Mouse (Mus musculus): ENCODE data around the gene Trmt1. TPM values are rescaled to one million over a fixed set of nuclear protein-coding genes. Genes with fewer than 3 reads are reported as not detected.

Gene Trmt1
- polyA plus RNA-seq, 1 experiment: 86.7 TPM

DNA sequence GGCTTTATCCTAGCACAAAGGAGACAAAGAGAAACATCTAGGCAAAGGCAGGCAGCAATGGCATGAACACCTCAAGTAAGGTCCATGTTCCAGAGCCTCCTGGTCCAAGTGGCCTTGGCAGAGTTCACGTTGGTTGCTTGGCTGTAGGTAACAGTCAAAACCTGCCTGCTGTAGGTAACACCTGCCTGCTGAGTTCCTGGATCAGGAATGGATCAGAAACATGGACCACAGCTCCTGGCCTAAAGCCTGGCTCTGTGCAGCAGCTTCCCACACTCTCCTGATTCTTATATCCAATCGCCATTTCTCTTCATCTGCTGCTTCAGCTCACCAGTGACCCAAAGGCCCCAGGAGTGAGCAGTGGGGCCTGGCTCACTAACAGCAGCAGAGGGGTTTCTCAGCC, 48.6 kb downstream of the Trmt1 start:
- H3K4me1 ChIP-seq (ENCODE audit: control insufficient read depth, insufficient read depth, low read length): peaks cover 12% of the 10 kb centered on the region
- no peak overlapping the region for H3K4me3 ChIP-seq (ENCODE audit: insufficient read depth, low read length)
- no peak for TF ChIP-seq POLR2A (IDR thresholded peaks at IDR 0.05; ENCODE audit: low read depth, low read length)
- TF ChIP-seq CTCF (IDR thresholded peaks at IDR 0.05; ENCODE audit: borderline replicate concordance, insufficient read depth, low read length): no peak
- H3K27ac ChIP-seq (ENCODE audit: insufficient read depth, low read length): no peak overlapping the region

DNA sequence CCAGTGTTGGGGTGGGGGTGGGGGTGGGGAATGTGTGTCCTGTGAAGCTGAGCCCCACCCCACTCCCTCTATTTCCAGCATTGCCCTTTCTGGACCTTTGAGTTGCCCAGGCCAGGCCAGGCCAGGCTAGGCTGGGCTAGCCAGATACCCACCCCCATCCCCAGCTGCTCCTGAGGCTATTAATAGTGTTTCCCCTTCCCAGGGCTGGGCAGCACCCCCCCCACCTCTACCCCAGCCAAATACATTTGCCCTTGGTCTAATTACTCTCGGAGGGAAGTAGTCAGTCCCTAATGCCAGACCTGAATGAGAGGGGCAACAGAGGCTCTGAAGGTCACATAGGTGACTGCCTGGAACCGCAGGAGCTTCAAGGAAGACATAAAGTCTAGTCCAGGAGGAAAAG, 49.5 kb downstream of the Trmt1 start:
- Histone ChIP-seq H3K27ac (ENCODE audit: insufficient read depth, low read length) (no peak overlapping the region), H3K4me3 (ENCODE audit: insufficient read depth, low read length) (no peak overlapping the region), H3K4me1 (ENCODE audit: control insufficient read depth, insufficient read depth, low read length) (peaks cover 14% of the 10 kb centered on the region)
- TF ChIP-seq POLR2A (IDR thresholded peaks at IDR 0.05; ENCODE audit: low read depth, low read length) (no peak), CTCF (IDR thresholded peaks at IDR 0.05; ENCODE audit: borderline replicate concordance, insufficient read depth, low read length) (no peak)

DNA sequence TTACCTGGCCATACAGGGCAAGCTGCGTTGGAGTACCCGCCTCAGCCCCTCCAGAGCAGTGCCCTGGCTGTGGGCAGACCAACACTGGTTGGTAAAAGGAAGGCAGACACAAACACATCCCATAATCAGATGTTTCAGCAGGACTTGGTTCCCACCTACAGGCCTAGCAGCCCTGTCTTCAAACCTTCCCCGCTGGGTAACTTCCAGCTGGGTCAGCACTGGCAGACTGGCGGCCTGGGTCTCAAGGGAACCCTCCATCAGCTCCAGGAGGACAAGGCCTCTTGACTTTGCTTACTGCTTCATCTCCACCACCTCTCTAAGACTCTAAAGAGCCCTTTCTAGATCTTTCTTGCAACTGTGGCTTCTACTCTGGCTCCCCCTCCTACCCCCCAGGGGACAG, 50.4 kb downstream of the Trmt1 start:
- no peak overlapping the region for H3K4me3 ChIP-seq (ENCODE audit: insufficient read depth, low read length)
- peaks cover 21% of the 10 kb centered on the region for H3K4me1 ChIP-seq (ENCODE audit: control insufficient read depth, insufficient read depth, low read length)
- H3K27ac ChIP-seq (ENCODE audit: insufficient read depth, low read length): no peak overlapping the region
- no peak for TF ChIP-seq CTCF (IDR thresholded peaks at IDR 0.05; ENCODE audit: borderline replicate concordance, insufficient read depth, low read length)
- no peak for TF ChIP-seq POLR2A (IDR thresholded peaks at IDR 0.05; ENCODE audit: low read depth, low read length)

DNA sequence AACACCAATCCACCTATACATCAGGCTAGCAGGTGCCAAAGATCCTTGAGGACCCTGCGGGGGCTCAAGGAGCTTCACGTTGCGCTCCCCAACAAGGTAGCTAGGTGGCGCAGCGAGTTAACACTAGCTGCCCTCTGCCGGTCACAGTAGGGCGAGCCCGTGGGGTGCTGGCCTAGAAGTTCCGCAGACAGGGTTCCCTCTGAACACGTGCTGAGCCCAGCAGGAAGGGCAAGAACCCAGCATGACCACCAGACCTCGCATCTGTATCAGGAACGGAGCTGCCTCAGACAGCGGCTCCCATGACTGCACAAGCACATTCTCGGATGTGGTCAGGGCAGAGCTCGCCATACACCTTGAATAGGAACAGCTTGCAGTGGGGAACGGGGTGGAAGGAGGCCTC, 51.5 kb downstream of the Trmt1 start:
- H3K4me1 ChIP-seq (ENCODE audit: control insufficient read depth, insufficient read depth, low read length): peaks cover 26% of the 10 kb centered on the region
- TF ChIP-seq POLR2A (IDR thresholded peaks at IDR 0.05; ENCODE audit: low read depth, low read length) (no peak), CTCF (IDR thresholded peaks at IDR 0.05; ENCODE audit: borderline replicate concordance, insufficient read depth, low read length) (peak; percentile 99)
- H3K4me3 ChIP-seq (ENCODE audit: insufficient read depth, low read length): no peak overlapping the region
- 0 out of 2 replicates have a peak overlapping the region, but pooled peaks have one; percentile 1 for H3K27ac ChIP-seq (ENCODE audit: insufficient read depth, low read length)

DNA sequence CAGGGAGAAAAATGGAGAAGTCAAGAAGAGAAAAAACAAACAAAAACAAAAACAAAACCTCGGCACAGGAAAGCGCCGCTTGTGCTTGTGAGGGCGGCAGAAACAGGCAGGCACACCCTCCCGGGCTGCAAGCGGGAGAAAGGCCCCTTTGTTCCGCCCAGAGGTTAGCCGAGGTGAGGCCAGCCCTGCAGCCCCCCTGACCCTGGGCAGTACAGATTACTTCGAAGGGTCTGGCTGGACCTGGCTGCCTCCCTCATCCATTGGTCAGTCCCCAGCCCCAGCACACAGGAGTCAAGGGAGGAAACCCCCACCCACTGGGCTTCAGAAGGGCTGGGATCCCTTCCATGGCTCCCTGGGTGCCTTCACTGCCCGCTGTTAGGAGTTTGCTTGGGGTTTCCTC, 52.2 kb downstream of the Trmt1 start:
- TF ChIP-seq POLR2A (IDR thresholded peaks at IDR 0.05; ENCODE audit: low read depth, low read length) (no peak), CTCF (IDR thresholded peaks at IDR 0.05; ENCODE audit: borderline replicate concordance, insufficient read depth, low read length) (no peak)
- H3K27ac ChIP-seq (ENCODE audit: insufficient read depth, low read length): peak overlapping the region; percentile 19; the same call in 1 of the 2 replicates
- no peak overlapping the region for H3K4me3 ChIP-seq (ENCODE audit: insufficient read depth, low read length)
- peaks cover 26% of the 10 kb centered on the region for H3K4me1 ChIP-seq (ENCODE audit: control insufficient read depth, insufficient read depth, low read length)

DNA sequence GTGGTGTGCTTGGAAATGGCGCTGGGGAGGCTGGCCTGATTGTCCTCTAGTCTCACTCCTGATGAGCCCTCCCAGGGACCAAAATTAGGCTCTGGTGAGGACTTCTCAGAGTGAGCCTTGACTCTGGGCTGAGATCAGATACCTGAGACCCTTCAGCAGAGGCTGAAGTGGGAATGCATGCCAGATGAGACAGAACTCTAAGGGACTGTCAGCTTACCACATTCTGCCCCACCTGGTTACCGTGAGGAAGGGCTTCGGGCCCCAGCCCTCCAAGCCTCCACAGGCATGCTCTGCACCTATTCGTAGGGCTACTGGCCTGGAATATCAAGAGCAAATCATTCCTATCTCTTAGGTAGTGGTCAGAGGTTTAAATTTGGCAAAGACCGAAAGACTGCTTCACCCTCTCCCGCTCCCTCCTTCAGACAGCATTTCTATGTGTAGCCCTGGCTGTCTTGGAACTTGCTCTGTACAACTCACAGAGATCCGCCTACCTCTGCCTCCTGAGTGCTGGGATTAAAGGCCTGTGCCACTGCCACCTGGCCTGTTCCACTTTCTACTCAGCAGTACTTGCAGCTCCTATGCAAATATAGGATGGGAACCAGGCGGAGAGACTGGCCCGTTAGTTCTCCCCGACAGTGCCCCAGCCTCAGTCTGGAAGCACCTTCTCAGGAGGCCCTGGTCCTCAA, 52.8 kb downstream of the Trmt1 start:
- Histone ChIP-seq H3K4me3 (ENCODE audit: insufficient read depth, low read length) (no peak overlapping the region), H3K27ac (ENCODE audit: insufficient read depth, low read length) (peak overlapping the region; percentile 19), H3K4me1 (ENCODE audit: control insufficient read depth, insufficient read depth, low read length) (peaks cover 28% of the 10 kb centered on the region)
- TF ChIP-seq CTCF (IDR thresholded peaks at IDR 0.05; ENCODE audit: borderline replicate concordance, insufficient read depth, low read length) (no peak), POLR2A (IDR thresholded peaks at IDR 0.05; ENCODE audit: low read depth, low read length) (no peak)

DNA sequence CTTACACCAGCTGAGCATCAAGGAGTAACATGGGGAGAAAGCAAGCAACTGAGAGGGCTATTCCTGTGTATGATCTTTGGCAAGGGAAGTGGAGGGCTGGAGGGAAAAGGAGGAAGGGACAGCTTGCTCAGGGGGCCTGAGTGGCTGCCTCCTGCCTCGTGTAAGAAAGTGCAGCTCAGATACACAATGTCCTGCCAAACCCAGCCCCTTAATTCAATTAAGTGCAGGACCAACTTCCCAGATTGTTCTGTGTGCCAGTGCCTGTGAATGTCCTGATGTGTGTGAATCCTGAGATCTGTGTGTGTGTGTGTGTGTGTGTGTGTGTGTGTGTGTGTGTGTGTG, 53.3 kb downstream of the Trmt1 start:
- Histone ChIP-seq H3K4me3 (ENCODE audit: insufficient read depth, low read length) (no peak overlapping the region), H3K4me1 (ENCODE audit: control insufficient read depth, insufficient read depth, low read length) (peaks cover 32% of the 10 kb centered on the region), H3K27ac (ENCODE audit: insufficient read depth, low read length) (peak overlapping the region; percentile 19)
- TF ChIP-seq CTCF (IDR thresholded peaks at IDR 0.05; ENCODE audit: borderline replicate concordance, insufficient read depth, low read length) (no peak), POLR2A (IDR thresholded peaks at IDR 0.05; ENCODE audit: low read depth, low read length) (no peak)

DNA sequence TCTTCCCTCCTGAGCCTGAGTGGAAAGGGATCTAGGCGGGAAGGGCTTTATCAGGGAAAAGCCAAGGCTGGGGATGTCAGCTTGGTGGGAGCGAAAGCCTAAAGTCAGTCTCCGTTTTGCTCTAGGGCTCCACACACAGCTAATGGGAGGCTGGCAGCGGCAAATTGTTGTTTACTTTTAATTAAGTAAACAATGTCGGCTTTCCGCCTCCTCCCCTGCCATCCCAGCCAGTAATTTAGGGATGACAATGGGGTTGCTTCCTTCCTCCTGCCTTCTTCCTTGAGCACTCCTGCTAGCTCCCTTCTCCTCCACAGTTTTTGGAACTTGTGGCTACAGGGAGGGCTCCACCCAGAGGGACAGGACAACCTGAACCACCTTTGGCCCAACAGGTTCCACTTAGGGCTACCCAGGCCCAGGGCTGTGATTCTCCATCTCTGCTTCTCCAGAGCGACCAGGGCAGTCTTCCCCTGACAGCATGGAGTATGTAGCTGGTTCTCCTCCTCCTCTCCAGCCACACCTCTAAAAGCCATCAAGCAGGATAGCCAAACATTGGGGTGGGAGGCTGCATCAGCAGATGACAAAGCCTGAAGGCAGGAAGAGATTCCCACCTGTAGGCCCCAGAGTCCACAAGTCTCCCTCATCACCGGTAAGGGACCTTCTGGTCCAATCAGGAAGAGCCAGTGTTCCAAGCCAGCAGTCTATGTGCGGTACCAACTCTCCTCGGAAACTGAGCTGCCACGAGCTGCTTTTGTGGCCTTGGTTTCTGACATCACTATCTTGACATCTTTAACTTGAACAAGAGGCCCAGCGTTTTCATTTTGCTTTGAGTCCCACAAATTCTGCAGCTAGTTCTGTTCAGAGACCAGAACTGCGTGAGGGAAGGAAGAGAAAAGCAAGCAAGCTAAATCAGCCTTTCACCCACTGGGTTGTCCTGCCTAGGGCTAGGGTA, 55.1 kb downstream of the Trmt1 start:
- TF ChIP-seq CTCF (IDR thresholded peaks at IDR 0.05; ENCODE audit: borderline replicate concordance, insufficient read depth, low read length) (no peak), POLR2A (IDR thresholded peaks at IDR 0.05; ENCODE audit: low read depth, low read length) (no peak)
- Histone ChIP-seq H3K4me3 (ENCODE audit: insufficient read depth, low read length) (no peak overlapping the region), H3K4me1 (ENCODE audit: control insufficient read depth, insufficient read depth, low read length) (peaks cover 46% of the 10 kb centered on the region), H3K27ac (ENCODE audit: insufficient read depth, low read length) (peak overlapping the region; percentile 100)

DNA sequence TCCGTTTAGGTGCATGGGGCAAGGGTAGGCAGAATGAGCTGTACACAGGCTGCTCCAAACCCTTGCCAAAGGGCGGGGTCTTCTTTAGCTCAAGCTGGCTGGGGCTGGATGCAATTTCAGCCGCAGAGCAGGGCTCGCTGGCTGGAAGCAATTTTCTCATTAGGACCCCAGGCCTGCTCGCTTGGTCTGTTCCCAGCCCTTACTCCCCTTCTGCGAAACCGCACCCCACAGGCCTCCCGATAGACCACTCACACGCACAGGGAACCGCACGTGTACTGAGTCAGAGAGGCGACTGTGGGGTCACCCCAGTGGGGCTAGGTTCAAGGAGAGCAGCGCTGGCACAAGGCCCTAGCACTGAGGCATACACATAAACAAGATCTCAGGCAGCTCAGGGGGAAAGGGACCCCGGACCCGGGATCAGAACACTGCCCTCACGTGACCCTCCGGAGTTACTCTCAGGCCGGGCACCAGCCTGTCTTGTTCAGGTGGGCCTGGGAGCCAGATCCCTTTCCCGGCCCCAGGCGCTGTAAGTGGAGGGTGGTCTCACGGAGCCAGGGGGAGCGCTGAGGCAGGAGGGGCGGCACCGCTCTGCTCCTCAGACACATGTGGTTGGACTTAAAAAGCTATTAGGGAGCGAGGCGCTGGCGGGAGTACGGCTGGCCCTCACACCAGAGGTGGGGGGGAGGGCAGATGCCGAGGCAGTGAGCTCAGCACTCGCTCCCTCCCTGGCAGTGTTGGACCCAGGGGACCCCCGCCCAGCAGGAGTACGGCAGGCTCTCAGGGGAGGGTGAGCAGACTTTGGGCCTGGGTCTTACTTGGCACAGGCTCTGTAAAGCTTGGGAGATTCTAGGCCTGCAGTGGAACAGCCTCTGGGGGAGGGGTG, 56.3 kb downstream of the Trmt1 start:
- H3K4me3 ChIP-seq (ENCODE audit: insufficient read depth, low read length): 0 out of 2 replicates have a peak overlapping the region, but pooled peaks have one; percentile 2
- peak overlapping the region; percentile 100 for H3K27ac ChIP-seq (ENCODE audit: insufficient read depth, low read length)
- TF ChIP-seq CTCF (IDR thresholded peaks at IDR 0.05; ENCODE audit: borderline replicate concordance, insufficient read depth, low read length) (no peak), POLR2A (IDR thresholded peaks at IDR 0.05; ENCODE audit: low read depth, low read length) (no peak)
- H3K4me1 ChIP-seq (ENCODE audit: control insufficient read depth, insufficient read depth, low read length): peaks cover 49% of the 10 kb centered on the region
